Mouse (Mus musculus) lung, postnatal 0 days (tissue): ENCODE measurements around the gene Gm14496.

Experiments used
- CTCF ChIP-seq: IDR thresholded peaks from 2 replicates; pipeline ENCODE4 v1.5.1; 2016; ENCODE audit warnings: antibody characterized with exemption, mild to moderate bottlenecking
- EP300 ChIP-seq: IDR thresholded peaks from 2 replicates; pipeline ENCODE4 v1.6.1; 2016; ENCODE audit warnings: antibody characterized with exemption, mild to moderate bottlenecking, control low read depth

- no peak for TF ChIP-seq EP300
- no peak for TF ChIP-seq CTCF
These were observed 21.7 kb upstream of the Gm14496 start for GRCm38 (mm10) chr2:181969187-181969586.
